Mouse (Mus musculus): ENCODE data around the gene Tshz2.

Gene Tshz2

DNA sequence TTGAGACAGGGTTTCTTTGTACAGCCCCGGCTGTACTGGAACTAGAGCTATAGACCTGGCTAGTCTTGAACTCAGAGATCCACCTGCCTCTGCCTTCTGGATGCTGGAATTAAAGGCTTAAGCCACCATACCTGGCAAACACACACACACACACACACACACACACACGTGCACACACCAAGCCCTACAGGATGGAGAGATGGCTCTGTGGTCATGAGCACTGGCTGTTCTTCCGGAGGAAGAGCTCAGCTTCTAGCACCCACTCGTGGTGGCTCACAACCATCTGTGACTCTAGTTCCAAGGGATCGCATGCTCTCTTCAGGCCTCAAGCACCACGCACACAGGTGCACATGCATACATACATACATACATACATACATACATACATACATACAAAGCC lies 471.6 kb downstream of the Tshz2 start:
- DNase-seq (ENCODE audit: low read depth, low spot score), result peak; percentile 63

DNA sequence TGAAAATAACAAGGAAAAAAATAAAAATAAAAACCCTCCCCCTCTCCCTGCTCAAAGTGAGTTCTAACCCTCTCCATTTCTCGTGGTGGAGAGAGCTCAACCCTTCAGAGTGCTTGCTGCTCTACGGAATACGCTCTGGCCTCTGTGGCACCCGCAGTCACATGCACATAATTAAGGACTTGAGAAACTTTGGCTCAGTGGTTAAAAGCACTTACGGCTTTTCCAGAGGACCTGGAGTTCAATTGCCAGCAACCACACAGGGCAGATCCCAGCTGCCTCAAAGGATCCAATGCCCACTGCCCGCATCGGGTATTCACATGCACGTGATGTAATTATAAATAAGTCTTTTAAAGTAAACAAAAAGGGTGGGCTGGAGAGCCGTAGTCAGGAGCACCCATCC lies 473.2 kb downstream of the Tshz2 start:
- no peak for DNase-seq (ENCODE audit: low read depth, low spot score)

DNA sequence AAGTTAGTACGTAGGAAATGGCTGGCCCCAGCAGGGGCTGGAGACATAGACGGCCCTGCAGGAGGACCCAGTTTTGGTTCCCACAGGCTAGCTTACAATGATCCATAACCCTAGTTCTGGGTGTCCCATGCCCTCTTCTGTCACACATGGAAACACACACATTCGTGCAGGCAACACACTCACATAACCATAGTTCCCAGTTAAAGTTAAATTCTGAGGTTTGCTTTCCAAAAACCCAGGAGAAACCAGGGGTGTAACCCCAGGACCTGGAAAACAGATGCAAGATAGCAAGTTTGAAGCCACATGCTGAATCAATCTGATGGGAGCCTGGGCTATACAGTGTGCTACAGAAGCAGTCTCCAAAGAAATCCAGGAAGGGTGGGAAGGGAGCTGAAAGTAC lies 475.0 kb downstream of the Tshz2 start:
- no peak for DNase-seq (ENCODE audit: low read depth, low spot score)

DNA sequence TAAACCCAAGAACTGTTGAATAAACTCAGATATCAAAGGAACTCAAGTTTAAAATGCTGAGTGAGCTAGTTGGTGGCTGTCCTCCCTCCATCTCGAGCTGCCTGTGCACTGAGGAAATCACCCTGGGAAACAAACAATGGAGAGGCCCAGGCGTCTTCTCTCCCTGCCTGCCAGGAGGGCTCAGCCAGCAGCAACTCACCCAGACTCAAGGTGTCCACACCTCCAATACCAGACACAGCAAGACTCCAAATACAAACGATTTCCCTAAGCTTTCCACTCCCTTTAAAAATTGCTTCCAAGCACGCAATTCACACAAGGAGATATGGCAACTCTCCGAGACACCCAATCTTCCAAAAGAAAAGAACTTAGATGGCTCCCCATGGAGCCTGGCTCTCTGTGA lies 476.7 kb downstream of the Tshz2 start:
- no peak for DNase-seq (ENCODE audit: low read depth, low spot score)

GRCm38 (mm10) chr2:170110306-170110705 lies 477.5 kb downstream of the Tshz2 start:
- DNase-seq (ENCODE audit: low read depth, low spot score), result no peak

GRCm38 (mm10) chr2:170116704-170117281 lies 484.0 kb downstream of the Tshz2 start:
- peak; percentile 77 for DNase-seq (ENCODE audit: low read depth, low spot score)

DNA sequence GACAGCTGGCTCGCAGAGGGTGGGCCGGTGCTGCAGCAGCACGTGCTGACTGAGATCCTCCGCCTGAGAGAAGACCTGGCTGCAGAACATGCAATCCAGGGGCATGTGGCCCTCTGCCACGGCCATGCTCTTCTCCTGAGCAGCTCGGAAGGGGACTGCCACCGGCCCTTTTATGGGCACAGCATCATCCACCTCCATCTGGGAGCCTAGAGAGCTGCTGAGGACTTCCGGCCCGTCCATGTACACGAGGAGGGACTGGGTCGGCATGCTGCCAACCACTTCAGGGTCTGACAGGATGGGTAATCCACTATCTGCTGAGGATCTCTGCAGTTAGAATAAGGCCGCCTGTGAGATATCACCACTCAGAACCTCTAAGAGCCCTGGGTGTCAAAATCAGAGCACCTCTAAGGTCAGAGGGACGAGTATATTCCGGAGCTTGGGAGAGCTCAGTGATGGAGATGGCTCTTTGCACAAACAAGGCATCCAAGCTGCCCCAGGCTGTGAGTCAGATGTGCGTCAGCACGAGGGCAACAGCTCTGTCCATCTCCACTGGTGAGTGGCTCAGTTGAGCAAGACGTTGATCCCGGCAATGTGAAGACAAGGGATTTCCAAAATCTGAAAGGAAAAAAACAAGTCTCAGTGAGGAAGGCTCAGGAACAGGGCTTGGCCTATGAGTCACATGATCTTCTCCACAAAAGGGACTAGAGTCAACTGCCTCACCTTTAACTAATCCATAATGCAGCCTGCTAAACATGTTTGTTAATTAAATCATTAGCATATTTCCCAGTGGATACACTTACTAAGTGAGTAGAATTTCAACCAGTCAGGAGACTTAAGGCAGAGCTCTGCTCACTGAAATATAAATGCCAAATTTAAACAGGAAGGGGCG lies 487.6 kb downstream of the Tshz2 start:
- no peak for DNase-seq (ENCODE audit: low read depth, low spot score)
